Mouse (Mus musculus) ovary, adult 10 weeks (tissue): ENCODE results near the gene Pex11b. TPM values are rescaled to one million over a fixed set of nuclear protein-coding genes. Genes with fewer than 3 reads are reported as not detected.

Experiments
- polyA plus RNA-seq: library from polyadenylated mRNA; stranded (reverse); fragments of 350-450 nt; fragmentation: Illumina TruSeq; extraction: RNeasy Lipid Tissue Mini Kit (QIAGEN cat#74804); gene quantifications from one replicate; pipeline ENCODE4 v1.2.3, GENCODE M21; 2014

Gene Pex11b
- polyA plus RNA-seq = 19.8 TPM

GRCm38 (mm10) chr3:96634928-96635879 is at the start of gene Pex11b, which contains the start of gene Gm42957:
Gene Pex11b (plus strand): TSS chr3:96635376.
Gene Gm42957 (plus strand): TSS chr3:96635474.

DNA sequence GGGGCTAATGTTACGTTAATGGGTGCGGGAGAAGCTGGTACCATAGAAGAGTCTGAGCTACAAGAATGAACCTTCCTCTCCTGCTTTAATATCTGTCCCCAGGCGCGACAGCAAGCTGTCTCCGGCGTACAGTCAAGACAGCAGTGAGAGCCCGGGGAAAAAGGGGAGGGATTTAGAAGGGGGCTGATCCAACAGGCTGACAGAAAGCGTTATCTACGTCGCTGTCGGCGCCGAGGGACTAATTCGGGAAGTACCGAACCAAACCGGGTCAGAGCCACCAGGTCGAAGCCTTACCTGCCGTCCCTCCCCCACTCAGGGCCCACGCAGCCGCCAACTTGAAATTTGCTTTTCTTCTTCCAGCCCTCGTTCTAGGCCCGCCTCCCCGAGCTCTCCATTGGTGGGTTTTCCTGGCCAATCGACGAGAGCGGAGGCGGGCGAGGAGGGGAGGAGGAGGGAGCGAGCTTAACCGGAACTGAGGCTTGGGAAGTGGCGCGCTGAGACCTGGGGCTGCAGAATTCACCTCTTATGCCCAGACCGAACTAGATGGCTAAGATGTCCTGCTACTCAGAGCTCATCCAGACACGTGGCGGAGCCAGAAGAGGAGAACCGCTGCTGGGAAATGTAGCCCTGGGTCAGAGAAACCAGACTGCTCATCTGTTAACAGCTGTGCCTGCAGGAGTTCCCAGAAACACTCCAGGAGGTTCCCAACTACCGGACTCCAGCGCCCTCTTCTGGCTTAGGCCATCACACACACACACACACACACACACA is 41.2 kb upstream of the Pex11b start, which contains the start of gene Polr3gl:
TSS of gene Polr3gl (minus strand) at position 392 of the 771 bp plus-strand sequence.

DNA sequence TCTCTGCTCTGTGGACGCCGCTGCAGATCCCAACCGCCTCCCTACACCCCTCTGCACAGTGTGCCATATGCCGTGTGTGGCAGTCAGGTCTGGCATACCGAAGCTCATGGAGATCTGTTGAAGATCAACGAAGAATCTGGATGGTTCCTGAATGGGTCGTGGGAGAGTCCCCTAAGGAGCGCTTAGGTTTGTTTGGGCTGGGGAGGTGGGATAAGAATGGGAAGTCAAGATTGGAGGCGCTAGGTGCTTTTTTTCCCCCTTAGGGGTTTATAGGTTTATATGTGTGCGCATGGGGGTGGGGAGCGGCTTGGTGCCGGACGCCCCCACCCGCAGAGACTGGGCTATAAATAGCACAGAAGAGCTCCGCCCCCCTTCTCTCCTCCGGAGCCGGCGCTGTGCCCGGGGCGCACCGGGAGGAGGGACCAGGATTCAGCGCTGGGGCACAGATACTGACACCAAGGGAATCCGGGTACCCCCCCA is 38.9 kb upstream of the Pex11b start, which contains the start of gene Ankrd34a:
TSS of gene Ankrd34a (plus strand) at position 409 of the 480 bp plus-strand sequence.

GRCm38 (mm10) chr3:96600639-96601250 is 34.4 kb upstream of the Pex11b start, which contains the start of gene Lix1l:
Gene Lix1l (plus strand): TSS chr3:96601149.

GRCm38 (mm10) chr3:96629729-96630600 is 5.2 kb upstream of the Pex11b start, which contains the start of gene Rbm8a:
Gene Rbm8a (plus strand): TSS chr3:96629933.

DNA sequence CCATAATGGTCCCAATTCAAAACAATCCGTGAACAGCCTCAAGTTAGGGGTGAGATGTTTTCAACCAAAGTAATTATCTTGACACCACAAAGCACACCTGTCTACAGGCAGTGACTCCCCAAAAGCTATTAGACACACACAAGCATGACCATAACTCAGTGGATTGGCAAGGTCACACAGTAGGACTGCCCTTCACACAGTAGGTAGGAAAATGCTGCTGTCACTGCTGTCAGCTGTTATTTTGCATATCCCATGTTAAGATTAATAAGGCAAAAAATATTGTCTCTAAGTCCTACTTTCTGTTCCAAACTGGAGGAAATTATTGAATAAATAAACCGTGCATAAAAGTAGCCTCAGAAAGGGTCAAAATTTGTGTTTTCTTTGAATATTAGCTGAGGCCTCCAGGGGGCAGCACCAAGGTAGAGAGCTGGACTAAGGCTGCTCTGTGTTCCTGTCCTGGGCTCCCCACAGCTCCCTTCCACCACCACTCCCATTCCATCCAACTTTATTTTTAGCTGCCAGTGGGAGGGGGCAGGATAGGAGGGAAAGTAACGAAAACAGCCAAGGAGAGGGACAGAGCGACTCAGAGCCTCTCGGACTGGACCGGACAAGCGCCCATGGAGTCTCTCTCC is 10.0 kb downstream of the Pex11b start, which contains the start of gene Itga10:
TSS of gene Itga10 (plus strand) at position 567 of the 632 bp plus-strand sequence.

DNA sequence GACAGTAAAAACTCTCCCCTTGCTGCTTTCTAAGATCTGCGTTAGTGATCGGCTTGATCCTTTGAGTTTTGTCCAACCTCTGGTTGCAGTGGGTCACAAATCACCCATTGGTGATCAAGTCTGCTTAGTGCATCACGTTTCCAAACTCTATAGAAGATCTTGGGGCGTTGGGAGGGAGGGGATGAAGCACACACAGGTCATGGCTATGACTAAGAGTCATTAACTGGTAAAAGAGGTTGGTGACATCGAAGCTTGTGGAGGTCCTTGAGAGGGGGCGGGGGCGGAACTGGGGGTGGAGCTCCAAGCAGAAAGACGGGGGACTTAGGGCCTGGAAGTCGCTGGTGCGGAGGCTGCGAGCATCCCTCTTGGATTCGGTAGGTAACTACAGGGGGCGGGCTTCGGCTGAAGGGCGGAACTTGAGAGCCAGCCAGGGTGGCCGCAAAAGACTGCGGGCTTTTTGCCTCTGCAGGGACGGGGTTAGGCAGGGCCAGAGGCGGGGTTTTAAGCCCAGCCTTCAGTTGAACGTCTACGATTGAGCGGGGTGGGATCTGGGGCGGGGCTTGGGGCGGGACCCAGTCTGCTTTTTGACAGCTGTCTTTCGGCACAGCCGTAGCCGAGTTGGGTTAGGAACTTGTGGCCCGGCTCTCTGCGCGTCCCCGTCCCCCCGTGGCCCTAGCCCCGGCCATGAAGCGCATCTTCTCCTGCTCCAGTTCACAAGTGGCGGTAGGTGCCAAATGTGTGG is 34.7 kb downstream of the Pex11b start, which contains the start of gene Ankrd35:
TSS of gene Ankrd35 (plus strand) at position 405 of the 742 bp plus-strand sequence.

Other genes with a start within 250 kb of the Pex11b start
- gene BC107364, start 183.1 kb upstream of the Pex11b start, polyA plus RNA-seq = not detected
- gene Hfe2, start 110.2 kb upstream of the Pex11b start, polyA plus RNA-seq = 0.29 TPM
- gene Txnip, start 77.4 kb upstream of the Pex11b start, polyA plus RNA-seq = 596 TPM
- gene Gm16253, start 58.4 kb upstream of the Pex11b start, polyA plus RNA-seq = not detected
- gene Polr3gl, start 41.2 kb upstream of the Pex11b start, polyA plus RNA-seq = 90.1 TPM
- not detected for gene Ankrd34a, start 38.7 kb upstream of the Pex11b start, polyA plus RNA-seq
- 92.1 TPM for gene Lix1l, start 34.2 kb upstream of the Pex11b start, polyA plus RNA-seq
- gene Rbm8a, start 5.4 kb upstream of the Pex11b start, polyA plus RNA-seq = 56.2 TPM
- gene Gm42957, start 98 bp downstream of the Pex11b start, polyA plus RNA-seq = not detected
- 0.54 TPM for gene Itga10, start 10.2 kb downstream of the Pex11b start, polyA plus RNA-seq
- gene Ankrd35, start 34.8 kb downstream of the Pex11b start, polyA plus RNA-seq = 1.1 TPM
- 5.3 TPM for gene Pias3, start 61.0 kb downstream of the Pex11b start, polyA plus RNA-seq
- gene Nudt17, start 73.2 kb downstream of the Pex11b start, polyA plus RNA-seq = not detected
- 19.1 TPM for gene Polr3c, start 92.3 kb downstream of the Pex11b start, polyA plus RNA-seq
- gene Rnf115, start 92.3 kb downstream of the Pex11b start, polyA plus RNA-seq = 114 TPM
- 1.5 TPM for gene Pdzk1, start 193.9 kb downstream of the Pex11b start, polyA plus RNA-seq
- 2.3 TPM for gene Cd160, start 194.0 kb downstream of the Pex11b start, polyA plus RNA-seq